Mouse (Mus musculus) kidney, adult 2 months (tissue): Measurements from ENCODE around the gene Rnf166.

Source experiments
- CTCF ChIP-seq: fragments of 200-500 bp; conservative IDR thresholded peaks from 2 replicates; pipeline ENCODE4 v1.5.1; 2011; ENCODE audit warnings: low read depth, mild to moderate bottlenecking, control low read depth, low read length, moderate library complexity, mixed read lengths; ENCODE audit not compliant: insufficient read depth, insufficient read length
- POLR2A ChIP-seq: fragments of 200-500 bp; IDR thresholded peaks from one replicate; pipeline ENCODE4 v1.6.1; 2011; ENCODE audit warnings: low read depth, low read length, control low read depth

DNA sequence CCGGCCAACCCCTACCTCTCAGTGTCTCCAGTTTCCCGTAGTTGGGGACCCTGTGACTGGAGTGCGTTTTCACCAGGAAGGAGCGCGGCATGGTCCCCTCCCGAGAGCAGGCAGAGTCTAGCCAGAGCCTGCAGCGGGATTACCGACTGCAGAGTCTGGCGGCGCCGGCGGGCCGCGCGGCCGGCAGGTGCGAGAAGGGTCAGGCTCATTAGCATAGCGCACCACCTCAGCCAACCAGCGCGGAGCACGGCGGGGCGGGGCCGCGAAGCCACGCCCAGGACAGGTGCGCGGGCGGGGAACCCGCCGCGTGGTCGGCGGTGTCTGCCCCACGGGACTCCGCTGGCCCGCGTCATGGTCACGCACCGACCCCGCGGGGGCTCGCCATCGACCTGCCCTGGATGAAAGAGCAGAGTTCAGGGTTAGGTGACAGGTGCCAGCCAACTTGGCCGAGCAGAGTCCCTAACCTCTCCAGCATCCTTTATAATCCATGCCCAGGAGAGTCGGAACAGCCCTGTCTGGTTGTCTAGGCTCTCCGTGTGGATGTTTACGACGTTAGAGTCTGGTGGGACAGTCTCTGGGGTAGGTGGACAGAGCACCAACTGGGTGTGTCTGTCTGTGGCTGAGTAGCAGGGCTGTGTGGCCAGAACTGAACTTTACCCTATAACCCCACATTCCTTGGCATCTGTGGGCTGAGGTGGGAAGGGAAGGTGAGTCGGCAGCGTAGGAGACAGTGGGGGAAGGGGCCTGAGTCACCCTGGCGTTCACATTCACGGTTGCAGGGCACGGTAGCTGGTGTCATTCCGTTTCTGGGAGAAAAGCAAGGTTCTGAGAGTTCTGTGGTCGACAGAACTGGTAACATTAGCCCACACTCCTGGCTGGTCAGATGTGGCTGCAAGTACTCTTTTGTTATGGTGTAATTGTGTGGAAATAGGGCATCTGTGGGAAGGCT is 15.1 kb downstream of the Rnf166 start, which contains the start of gene Snai3:
- TF ChIP-seq CTCF (no peak), POLR2A (no peak)
